Comparison of ENCODE assay signal across 1 mouse cellular context in the genomic region with DNA sequence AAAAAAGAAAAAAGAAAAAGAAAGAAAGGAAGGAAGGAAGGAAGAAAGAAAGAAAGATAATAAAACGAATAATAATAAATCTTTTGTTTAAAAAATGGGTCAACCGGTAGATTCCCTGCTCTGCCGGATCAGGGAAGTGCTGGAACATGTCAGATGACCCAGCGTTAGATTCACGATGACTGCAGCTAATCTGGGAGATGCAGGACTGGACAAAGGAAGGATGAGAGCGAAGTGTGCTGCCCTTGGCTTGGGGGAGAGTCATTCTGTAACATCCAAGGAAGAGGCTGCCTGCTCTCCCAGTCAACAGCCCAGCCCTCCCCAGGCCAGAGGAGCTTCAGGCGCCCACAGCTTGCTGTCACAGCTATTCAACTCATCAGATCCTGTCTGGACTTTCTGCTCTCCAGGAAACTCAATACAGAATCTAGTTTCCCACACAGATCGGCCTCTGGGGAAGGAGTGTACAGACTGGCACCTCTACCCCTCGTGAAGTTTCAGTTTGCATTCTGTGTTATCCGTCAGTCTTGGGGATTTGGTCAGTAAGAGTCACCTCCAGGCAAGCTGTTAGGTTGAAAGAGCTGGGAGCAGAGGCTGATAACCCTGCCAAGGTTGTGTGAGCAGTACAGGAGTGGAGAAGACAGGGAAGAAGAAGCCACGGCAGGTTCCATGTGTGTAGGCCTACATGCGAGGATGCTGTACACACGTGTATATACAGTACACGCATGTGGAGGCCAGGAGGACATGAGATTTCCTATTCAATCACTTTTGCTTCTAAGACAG.
TF ChIP-seq lines count a peak whose summit lies in the region.

No protein-coding gene starts in this region.

TF ChIP-seq in CH12.LX, 34 proteins besides CTCF, POLR2A, EP300 and RAD21 (continued from another document):
- TF ChIP-seq UBTF (IDR thresholded peaks at IDR 0.05; ENCODE audit: low read depth, low read length) (no peak), RCOR1 (conservative IDR thresholded peaks at IDR 0.05; ENCODE audit: low read depth, low read length) (no peak), TCF12 (IDR thresholded peaks at IDR 0.05; ENCODE audit: low read depth, low read length) (no peak), CHD2 (IDR thresholded peaks at IDR 0.05; ENCODE audit: low read length) (no peak), MAZ (IDR thresholded peaks at IDR 0.05; ENCODE audit: low read depth, low read length) (no peak)
